Mouse (Mus musculus) thymus, postnatal 0 days (tissue): ENCODE data around the gene Aifm1. TPM values are rescaled to one million over a fixed set of nuclear protein-coding genes. Genes with fewer than 3 reads are reported as not detected.

Source experiments
- DNase-seq: peaks from one replicate; pipeline ENCODE4 v3.0.0-alpha.2; 2015; ENCODE audit warnings: low spot score
- polyA plus RNA-seq: library from polyadenylated mRNA; unstranded; fragments of >200 nt; fragmentation: Nextera tagmentation; extraction: Ambion mirVana; gene quantifications from 2 replicates; pipeline ENCODE4 v1.2.1, GENCODE M21; 2015

The Aifm1 gene
- 53.4 and 53.8 TPM in 2 replicates for polyA plus RNA-seq

DNA sequence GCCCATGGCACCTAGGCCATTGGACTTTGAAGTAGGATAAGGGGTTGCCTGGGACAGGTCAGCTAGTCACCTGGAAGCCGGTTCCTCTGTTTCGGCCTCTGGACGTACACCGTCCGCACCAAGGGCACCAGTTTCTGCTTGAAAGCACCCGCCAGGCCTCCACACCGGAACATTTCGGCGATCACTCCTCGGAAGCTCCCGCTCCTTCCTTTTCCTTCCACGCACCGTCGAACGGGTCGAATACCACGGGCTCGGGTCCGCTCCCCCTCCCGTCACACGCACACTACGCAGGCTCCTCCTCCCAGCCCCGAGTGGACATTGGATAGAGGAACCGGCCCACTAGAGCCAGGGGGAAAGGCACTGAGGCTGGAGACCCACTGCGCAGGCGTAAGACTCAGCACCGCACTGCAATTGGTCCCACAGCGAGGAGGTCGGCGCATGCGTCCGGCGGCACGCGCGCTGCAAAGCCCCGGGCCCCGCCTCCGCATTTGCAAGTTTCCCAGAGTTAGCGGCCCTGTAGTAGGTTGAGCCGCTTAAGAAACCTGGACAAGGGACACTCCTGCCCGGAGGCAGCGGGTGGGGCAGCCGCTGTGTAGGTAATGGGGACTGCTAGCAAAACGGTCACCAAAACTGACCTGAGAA, at the start of gene Aifm1:
Gene Aifm1 (minus strand): TSS at position 398 of the 642 bp plus-strand sequence.
- DNase-seq: peak; percentile 87

DNA sequence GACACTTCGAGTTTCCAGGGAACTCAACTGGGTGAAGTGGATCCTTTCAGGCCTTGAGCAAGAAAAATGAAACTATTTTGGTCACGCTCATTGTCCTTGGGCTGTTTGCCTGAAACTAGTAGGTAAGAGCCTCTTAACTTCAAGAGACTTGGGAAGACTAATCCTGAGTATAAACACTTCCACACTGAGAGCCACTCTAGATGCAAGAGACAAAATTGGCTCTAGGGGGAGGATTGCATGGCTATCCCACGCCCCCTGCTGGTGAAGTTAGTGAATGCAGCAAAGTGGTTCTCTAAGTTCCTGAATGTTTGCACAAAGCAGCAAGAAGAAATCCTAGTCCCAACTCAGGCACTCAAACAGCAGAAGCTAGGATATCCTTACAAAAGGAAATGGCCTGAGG, 18.8 kb upstream of the Aifm1 start:
- DNase-seq: peak; percentile 70

GRCm38 (mm10) chrX:48526435-48526834, 13.1 kb upstream of the Aifm1 start:
- no peak for DNase-seq

GRCm38 (mm10) chrX:48525866-48526265, 12.5 kb upstream of the Aifm1 start:
- DNase-seq: no peak

DNA sequence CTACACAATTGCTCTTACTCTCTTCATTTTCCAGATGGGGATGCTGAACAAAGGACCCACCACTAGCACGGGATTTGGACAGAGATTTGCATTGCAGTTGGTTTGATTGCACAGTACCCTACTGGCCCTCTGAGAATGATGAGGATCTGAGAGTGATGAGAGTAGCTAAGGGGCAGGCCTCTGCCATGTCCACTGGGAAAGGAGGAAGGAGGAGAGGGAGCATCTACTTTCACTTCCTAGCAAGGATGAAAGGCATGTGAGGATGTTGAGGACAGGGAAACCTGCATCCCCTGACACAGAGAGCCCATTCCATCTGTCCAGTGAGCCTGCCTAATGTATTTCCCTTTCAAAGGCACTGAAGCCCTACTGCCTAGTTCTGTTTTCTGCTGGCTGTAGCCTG, 12.0 kb upstream of the Aifm1 start:
- DNase-seq: no peak

GRCm38 (mm10) chrX:48523512-48523911, 10.1 kb upstream of the Aifm1 start:
- no peak for DNase-seq

GRCm38 (mm10) chrX:48521651-48522050, 8.3 kb upstream of the Aifm1 start:
- no peak for DNase-seq

DNA sequence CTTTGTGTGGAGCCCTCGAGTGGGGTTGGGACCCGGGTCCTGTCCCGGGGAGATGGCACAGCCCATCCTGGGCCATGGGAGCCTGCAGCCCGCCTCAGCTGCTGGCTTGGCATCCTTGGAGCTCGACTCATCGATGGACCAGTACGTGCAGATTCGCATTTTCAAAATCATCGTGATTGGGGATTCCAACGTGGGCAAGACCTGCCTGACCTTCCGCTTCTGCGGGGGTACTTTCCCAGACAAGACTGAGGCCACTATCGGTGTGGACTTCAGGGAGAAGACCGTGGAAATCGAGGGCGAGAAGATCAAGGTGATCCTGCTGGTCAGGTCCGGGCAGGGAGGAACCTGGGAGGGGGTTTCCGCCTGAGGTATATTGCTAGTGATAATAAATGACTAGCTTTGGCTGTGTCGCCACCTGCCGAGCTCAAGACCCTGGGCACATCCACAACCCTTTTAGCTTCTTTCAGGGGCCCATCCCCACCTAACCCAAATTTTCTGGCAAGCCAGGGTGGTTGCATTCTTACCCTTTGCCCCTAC, 6.3 kb upstream of the Aifm1 start:
- DNase-seq: peak; percentile 7

GRCm38 (mm10) chrX:48518808-48519548, 5.6 kb upstream of the Aifm1 start, which contains the start of gene Rab33a:
Gene Rab33a, plus strand, starts transcription at chrX:48519285.
- peak; percentile 56 for DNase-seq

GRCm38 (mm10) chrX:48518211-48518807, 4.9 kb upstream of the Aifm1 start:
- peak; percentile 72 for DNase-seq

DNA sequence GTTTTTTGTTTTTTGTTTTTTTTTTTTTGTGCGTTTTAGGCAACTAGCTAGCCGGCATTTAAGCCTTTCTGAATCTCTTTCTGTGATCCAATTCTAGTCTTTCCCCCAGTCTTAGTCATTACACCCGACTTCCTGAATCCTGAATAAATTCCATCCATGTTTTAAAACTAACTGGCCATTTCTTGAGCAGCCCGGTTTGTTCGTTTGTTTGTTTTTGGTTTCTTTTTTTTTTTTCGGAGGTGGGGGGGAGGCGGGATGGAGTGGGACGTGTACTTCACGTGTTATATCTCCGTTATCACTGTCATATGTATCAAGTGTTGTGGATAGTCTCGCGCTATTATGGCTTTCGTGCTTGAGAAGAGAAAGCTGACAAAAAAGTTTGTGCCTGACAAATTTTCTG, 461 bp upstream of the Aifm1 start:
- no peak for DNase-seq

DNA sequence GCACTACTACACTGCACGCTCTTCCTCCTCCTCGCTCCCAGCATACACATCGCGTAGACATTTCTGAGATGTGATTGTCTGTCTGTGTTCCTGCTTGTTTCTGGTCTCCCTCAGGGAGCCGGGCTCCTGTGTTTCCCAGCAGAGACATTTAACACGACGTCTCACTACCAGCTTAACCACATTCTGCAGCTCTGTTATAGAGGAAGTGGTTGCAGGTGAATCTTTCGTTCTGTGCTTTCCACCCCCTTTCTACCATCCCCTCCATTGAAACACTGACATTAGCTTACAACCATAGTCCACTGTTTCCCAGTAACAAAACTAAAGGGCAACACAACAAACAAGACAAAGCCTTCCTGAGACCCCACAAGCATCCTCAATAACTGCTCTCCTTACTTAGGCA, 19.6 kb downstream of the Aifm1 start:
- DNase-seq: no peak

DNA sequence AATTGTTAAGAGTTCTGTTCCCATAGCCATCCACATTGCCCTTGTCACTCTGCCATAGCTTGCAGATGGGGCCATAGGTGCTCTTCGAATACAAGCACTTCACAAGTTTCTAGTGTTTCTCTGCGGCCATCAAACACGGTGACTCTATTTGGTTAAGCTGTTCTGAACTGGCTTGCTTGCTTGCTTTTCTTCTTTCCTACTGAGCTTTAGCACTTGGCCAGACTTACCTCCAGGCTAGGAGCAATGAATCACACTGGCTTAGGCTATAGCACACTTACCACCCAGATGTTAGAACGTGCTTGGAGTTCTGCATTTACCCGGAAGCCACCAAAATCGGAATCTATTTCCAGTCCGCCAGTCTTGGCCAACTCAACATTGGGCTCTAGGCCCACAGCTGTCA, 31.7 kb downstream of the Aifm1 start:
- DNase-seq: no peak

- DNase-seq: no peak
Observed at GRCm38 (mm10) chrX:48481095-48481494, 32.3 kb downstream of the Aifm1 start.

DNA sequence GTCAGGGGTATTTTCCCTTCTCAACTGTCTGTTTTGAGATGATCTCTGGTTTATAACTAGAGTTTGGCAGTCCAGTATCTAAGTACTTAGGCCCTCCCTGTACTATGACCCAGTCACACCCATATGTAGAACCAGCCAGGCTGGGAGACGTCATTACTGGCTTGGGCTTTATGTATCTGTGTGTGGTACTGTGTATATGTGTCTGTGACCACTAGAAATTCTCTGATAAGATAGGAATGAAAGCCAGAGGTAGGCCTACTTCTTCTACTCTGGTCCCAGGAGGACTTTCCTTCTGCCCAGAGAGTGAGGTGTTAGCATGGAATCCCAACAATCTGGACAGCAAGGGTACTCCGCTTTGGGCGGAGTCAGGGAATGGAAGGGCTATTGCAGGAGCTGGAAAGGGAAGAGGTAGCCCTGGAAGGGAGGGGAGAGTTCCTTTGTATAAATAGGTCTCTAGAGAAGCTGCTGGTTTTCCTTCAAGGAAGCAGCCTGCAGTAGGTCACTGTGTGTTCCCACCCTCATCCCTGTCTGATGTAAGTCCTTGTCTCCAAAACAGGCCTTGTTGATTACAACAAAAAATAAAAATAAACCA, 45.9 kb downstream of the Aifm1 start:
- no peak for DNase-seq

DNA sequence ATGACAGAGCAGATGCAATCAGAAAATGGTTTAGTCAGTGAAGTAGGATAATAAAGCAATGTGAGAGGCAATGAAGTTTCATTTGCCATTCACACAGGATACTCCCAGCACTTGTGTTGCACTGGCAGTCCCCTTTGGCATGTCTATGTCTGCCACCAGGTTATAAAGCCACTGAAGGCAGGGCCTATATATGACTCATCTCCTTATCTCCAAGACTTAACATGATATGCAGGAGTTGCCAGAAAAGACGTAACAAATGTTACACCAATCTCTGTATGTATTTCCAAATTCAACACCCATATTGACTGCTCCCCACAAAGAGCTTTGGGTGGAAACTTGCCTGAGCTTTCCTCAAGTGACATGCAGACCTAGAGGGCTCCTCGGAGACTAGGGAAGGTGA, 47.2 kb downstream of the Aifm1 start:
- DNase-seq: no peak

- DNase-seq: no peak
Observed at GRCm38 (mm10) chrX:48464436-48464835, 48.9 kb downstream of the Aifm1 start.

- DNase-seq: no peak
Observed at GRCm38 (mm10) chrX:48463636-48464035, 49.7 kb downstream of the Aifm1 start.

- peak; percentile 64 for DNase-seq
Observed at GRCm38 (mm10) chrX:48462754-48463507, 50.4 kb downstream of the Aifm1 start, which contains the start of gene Elf4. Gene Elf4, minus strand, starts transcription at chrX:48463132.

- DNase-seq: no peak
Observed at GRCm38 (mm10) chrX:48462297-48462696, 51.1 kb downstream of the Aifm1 start.

GRCm38 (mm10) chrX:48461006-48461405, 52.4 kb downstream of the Aifm1 start:
- DNase-seq: no peak
